ENCODE assay signal across 8 mouse cellular contexts in the genomic region with DNA sequence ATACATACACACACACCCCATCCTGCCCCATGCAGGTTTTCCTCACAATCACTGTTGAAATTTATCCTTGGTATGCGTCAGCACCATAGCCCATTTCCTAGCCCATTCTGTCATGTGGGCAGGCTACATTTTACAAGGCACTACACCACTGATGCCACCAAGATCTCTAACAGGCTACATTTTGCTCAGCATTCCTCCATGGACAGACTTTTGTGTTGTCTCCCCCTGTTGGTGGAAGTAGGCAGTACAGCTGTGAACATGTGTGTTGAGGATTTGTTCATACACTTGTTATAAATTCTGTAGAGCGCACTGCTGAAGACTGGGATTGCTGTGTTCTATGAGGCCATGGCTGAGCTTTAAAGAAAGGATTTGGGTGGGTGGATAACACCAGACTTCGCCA. TPM values are rescaled to one million over a fixed set of nuclear protein-coding genes. Genes with fewer than 3 reads are reported as not detected.
DNase-seq lines count a peak whose midpoint lies in the region; ATAC-seq and TF ChIP-seq lines count a peak whose summit lies in the region.

No protein-coding gene starts in this region.

- H3K4me3 ChIP-seq in liver, embryonic 12.5 days: no peak overlapping the region
- H3K4me3 ChIP-seq in forebrain, embryonic 15.5 days: no peak overlapping the region
- no peak overlapping the region for H3K4me3 ChIP-seq in liver, embryonic 14.5 days (ENCODE audit: insufficient read depth in 1 of 2, low read depth in 2 of 2, low read length in 2 of 2)
- no peak overlapping the region for H3K4me3 ChIP-seq in neural tube, embryonic 15.5 days (replicated peaks)

- 59% methylated on average over 3 of the region's 3 CpGs for WGBS in liver, embryonic 12.5 days (ENCODE audit: insufficient replicate concordance)
- WGBS in forebrain, embryonic 15.5 days: 72% methylated on average over 3 of the region's 3 CpGs
- WGBS in liver, embryonic 14.5 days (ENCODE audit: insufficient replicate concordance): 57% methylated on average over 3 of the region's 3 CpGs
- 79% methylated on average over 3 of the region's 3 CpGs for WGBS in neural tube, embryonic 15.5 days

- no peaks in the 10 kb centered on the region for H3K27me3 ChIP-seq in liver, embryonic 12.5 days (replicated peaks)
- H3K27me3 ChIP-seq in forebrain, embryonic 15.5 days: no peaks in the 10 kb centered on the region
- H3K27me3 ChIP-seq in liver, embryonic 14.5 days (ENCODE audit: control insufficient read depth, insufficient read depth, low read length): no peaks in the 10 kb centered on the region
- no peaks in the 10 kb centered on the region for H3K27me3 ChIP-seq in neural tube, embryonic 15.5 days (replicated peaks)

- peaks cover 32% of the 10 kb centered on the region for H3K4me1 ChIP-seq in liver, embryonic 12.5 days
- no peaks in the 10 kb centered on the region for H3K4me1 ChIP-seq in forebrain, embryonic 15.5 days
- H3K4me1 ChIP-seq in liver, embryonic 14.5 days (replicated peaks; ENCODE audit: control insufficient read depth in 2 of 2, insufficient read depth in 2 of 2, low read length in 1 of 2): peaks cover 0 to 16% of the 10 kb centered on the region in 2 experiments; a peak in 3 of 4 replicates
- H3K4me1 ChIP-seq in neural tube, embryonic 15.5 days: no peaks in the 10 kb centered on the region

- H3K4me2 ChIP-seq in liver, embryonic 12.5 days: no peak overlapping the region
- no peak overlapping the region for H3K4me2 ChIP-seq in forebrain, embryonic 15.5 days (replicated peaks)
- H3K4me2 ChIP-seq in liver, embryonic 14.5 days (ENCODE audit: low read depth): no peak overlapping the region
- H3K4me2 ChIP-seq in neural tube, embryonic 15.5 days: no peak overlapping the region

- H3K9me3 ChIP-seq in liver, embryonic 12.5 days (replicated peaks): no peaks in the 10 kb centered on the region
- no peaks in the 10 kb centered on the region for H3K9me3 ChIP-seq in forebrain, embryonic 15.5 days
- no peaks in the 10 kb centered on the region for H3K9me3 ChIP-seq in liver, embryonic 14.5 days (ENCODE audit: control insufficient read depth, low read length)
- no peaks in the 10 kb centered on the region for H3K9me3 ChIP-seq in neural tube, embryonic 15.5 days (replicated peaks)

- TF ChIP-seq EP300 in liver, embryonic 14.5 days (IDR thresholded peaks at IDR 0.05; ENCODE audit: low read depth): no peak

- H3K36me3 ChIP-seq in liver, embryonic 12.5 days: peaks cover 53% of the 10 kb centered on the region
- peaks cover 49% of the 10 kb centered on the region for H3K36me3 ChIP-seq in forebrain, embryonic 15.5 days
- no peaks in the 10 kb centered on the region for H3K36me3 ChIP-seq in liver, embryonic 14.5 days (replicated peaks; ENCODE audit: control insufficient read depth, insufficient read depth, low read depth)
- H3K36me3 ChIP-seq in neural tube, embryonic 15.5 days: peaks cover 75% of the 10 kb centered on the region

- ATAC-seq in liver, embryonic 12.5 days: no peak
- peak; percentile 51; the same call in 1 of the 2 replicates for ATAC-seq in forebrain, embryonic 15.5 days (replicated peaks)
- ATAC-seq in liver, embryonic 14.5 days (ENCODE audit: insufficient read depth): no peak
- ATAC-seq in neural tube, embryonic 15.5 days (ENCODE audit: low FRiP score): 0 out of 2 replicates have a peak, but pooled peaks have one; percentile 40

- H3K9ac ChIP-seq in liver, embryonic 12.5 days: no peak overlapping the region
- H3K9ac ChIP-seq in forebrain, embryonic 15.5 days (replicated peaks): no peak overlapping the region
- no peak overlapping the region for H3K9ac ChIP-seq in liver, embryonic 14.5 days (replicated peaks)
- no peak overlapping the region for H3K9ac ChIP-seq in neural tube, embryonic 15.5 days (replicated peaks)

- H3K27ac ChIP-seq in liver, embryonic 12.5 days: no peak overlapping the region
- H3K27ac ChIP-seq in forebrain, embryonic 15.5 days (replicated peaks): no peak overlapping the region
- H3K27ac ChIP-seq in liver, embryonic 14.5 days: no peak overlapping the region
- H3K27ac ChIP-seq in neural tube, embryonic 15.5 days (replicated peaks): 0 out of 2 replicates have a peak overlapping the region, but pooled peaks have one; percentile 24

- peak; percentile 72 for DNase-seq in liver
- DNase-seq in cerebellum, adult 11 months: peak; percentile 73
- DNase-seq in kidney, postnatal 14 days: peak; percentile 78
- peak in 2 of 3 experiments; percentile 30 to 42 for DNase-seq in liver, embryonic 14.5 days (ENCODE audit: low read depth in 3 of 3, low spot score in 3 of 3)
- DNase-seq in thymus, postnatal 0 days (ENCODE audit: low spot score): peak; percentile 81

- TF ChIP-seq CTCF in liver, embryonic 14.5 days (IDR thresholded peaks at IDR 0.05; ENCODE audit: low read depth): peak; percentile 89

RNA-seq across cellular contexts. Expression of a gene that starts 21.7 kb away (rescaled TPM):
- 4.9 and 5.3 TPM in 2 replicates for polyA plus RNA-seq in liver, embryonic 12.5 days (2016; fragmentation: Nextera tagmentation; extraction: Ambion mirVana)
- polyA plus RNA-seq in forebrain, embryonic 15.5 days (2015; fragmentation: Nextera tagmentation; extraction: Ambion mirVana): 56.2 and 57.0 TPM in 2 replicates
- 4.5 and 6.1 TPM in 2 replicates for polyA plus RNA-seq in liver, embryonic 14.5 days (2012; rRNA removed)
- 1.2 and 1.7 TPM in 2 replicates for polyA plus RNA-seq in liver, embryonic 14.5 days (2014; fragmentation: Nextera tagmentation; extraction: Ambion mirVana)
- 43.0 and 54.1 TPM in 2 replicates for polyA plus RNA-seq in neural tube, embryonic 15.5 days (2015; fragmentation: Nextera tagmentation; extraction: Ambion mirVana)
- polyA plus RNA-seq in thymus, postnatal 0 days (2015; fragmentation: Nextera tagmentation; extraction: Ambion mirVana): 7.8 and 14.3 TPM in 2 replicates

RNA-seq across cellular contexts. Expression of a gene that starts 33.4 kb away (rescaled TPM):
- polyA plus RNA-seq in liver, embryonic 12.5 days (2016; fragmentation: Nextera tagmentation; extraction: Ambion mirVana): 0.15 and 0.16 TPM in 2 replicates
- 0.74 and 0.95 TPM in 2 replicates for polyA plus RNA-seq in forebrain, embryonic 15.5 days (2015; fragmentation: Nextera tagmentation; extraction: Ambion mirVana)
- 0.30 and 0.31 TPM in 2 replicates for polyA plus RNA-seq in liver, embryonic 14.5 days (2012; rRNA removed)
- polyA plus RNA-seq in liver, embryonic 14.5 days (2014; fragmentation: Nextera tagmentation; extraction: Ambion mirVana): 0.09 and 0.30 TPM in 2 replicates
- polyA plus RNA-seq in neural tube, embryonic 15.5 days (2015; fragmentation: Nextera tagmentation; extraction: Ambion mirVana): 1.1 TPM in 2 replicates
- polyA plus RNA-seq in thymus, postnatal 0 days (2015; fragmentation: Nextera tagmentation; extraction: Ambion mirVana): 0.10 and 0.18 TPM in 2 replicates

RNA-seq across cellular contexts. Expression of a gene that starts 33.7 kb away (rescaled TPM):
- polyA plus RNA-seq in liver, embryonic 12.5 days (2016; fragmentation: Nextera tagmentation; extraction: Ambion mirVana): 113 and 116 TPM in 2 replicates
- polyA plus RNA-seq in forebrain, embryonic 15.5 days (2015; fragmentation: Nextera tagmentation; extraction: Ambion mirVana): 20.7 and 22.2 TPM in 2 replicates
- polyA plus RNA-seq in liver, embryonic 14.5 days (2012; rRNA removed): 92.7 and 98.5 TPM in 2 replicates
- polyA plus RNA-seq in liver, embryonic 14.5 days (2014; fragmentation: Nextera tagmentation; extraction: Ambion mirVana): 130 and 138 TPM in 2 replicates
- polyA plus RNA-seq in neural tube, embryonic 15.5 days (2015; fragmentation: Nextera tagmentation; extraction: Ambion mirVana): 8.0 and 24.4 TPM in 2 replicates
- 117 and 135 TPM in 2 replicates for polyA plus RNA-seq in thymus, postnatal 0 days (2015; fragmentation: Nextera tagmentation; extraction: Ambion mirVana)

RNA-seq across cellular contexts. Expression of a gene that starts 51.2 kb away (rescaled TPM):
- 81.1 and 82.0 TPM in 2 replicates for polyA plus RNA-seq in liver, embryonic 12.5 days (2016; fragmentation: Nextera tagmentation; extraction: Ambion mirVana)
- polyA plus RNA-seq in forebrain, embryonic 15.5 days (2015; fragmentation: Nextera tagmentation; extraction: Ambion mirVana): 169 and 178 TPM in 2 replicates
- 19.9 and 24.8 TPM in 2 replicates for polyA plus RNA-seq in liver, embryonic 14.5 days (2012; rRNA removed)
- polyA plus RNA-seq in liver, embryonic 14.5 days (2014; fragmentation: Nextera tagmentation; extraction: Ambion mirVana): 30.6 and 34.0 TPM in 2 replicates
- 234 and 256 TPM in 2 replicates for polyA plus RNA-seq in neural tube, embryonic 15.5 days (2015; fragmentation: Nextera tagmentation; extraction: Ambion mirVana)
- polyA plus RNA-seq in thymus, postnatal 0 days (2015; fragmentation: Nextera tagmentation; extraction: Ambion mirVana): 64.2 and 65.8 TPM in 2 replicates

Comparison
In these comparisons a context has a peak if more than half of its experiments do, and no peak if none do; other contexts are left out.
1. ATAC-seq: peak in forebrain, embryonic 15.5 days (single experiment) and neural tube, embryonic 15.5 days (single experiment); none in liver, embryonic 12.5 days (single experiment) and liver, embryonic 14.5 days (single experiment).
2. Peak in every context shown above with its lines, with median percentiles within 50 percentile points of each other: DNase-seq.